Mouse (Mus musculus): ENCODE measurements around the gene Elfn1. TPM values are rescaled to one million over a fixed set of nuclear protein-coding genes. Genes with fewer than 3 reads are reported as not detected.

Elfn1 gene
- polyA plus RNA-seq, 1 experiment from 2014 or later = 0.15 TPM

Other genes with a start within 250 kb of the Elfn1 start
- 7.7 and 8.4 TPM in 2 replicates for gene Micall2, start 171.6 kb upstream of the Elfn1 start, polyA plus RNA-seq (2016; fragmentation: Nextera tagmentation; extraction: Ambion mirVana)
- 33.6 and 34.5 TPM in 2 replicates for gene Ints1, start 132.3 kb upstream of the Elfn1 start, polyA plus RNA-seq (2016; fragmentation: Nextera tagmentation; extraction: Ambion mirVana)
- 7.2 and 8.6 TPM in 2 replicates for gene Mafk, start 116.4 kb upstream of the Elfn1 start, polyA plus RNA-seq (2016; fragmentation: Nextera tagmentation; extraction: Ambion mirVana)
- gene Tmem184a, start 88.0 kb upstream of the Elfn1 start, polyA plus RNA-seq (2016; fragmentation: Nextera tagmentation; extraction: Ambion mirVana) = 1.8 and 2.1 TPM in 2 replicates
- not detected in 2 replicates for gene Gm26938, start 81.5 kb upstream of the Elfn1 start, polyA plus RNA-seq (2016; fragmentation: Nextera tagmentation; extraction: Ambion mirVana)
- gene Psmg3, start 81.1 kb upstream of the Elfn1 start, polyA plus RNA-seq (2016; fragmentation: Nextera tagmentation; extraction: Ambion mirVana) = 64.6 and 72.7 TPM in 2 replicates

Data from embryonic facial prominence, embryonic 12.5 days (tissue).